Mouse (Mus musculus) liver, embryonic 15.5 days (tissue): ENCODE results near the gene Lrp3. TPM values are rescaled to one million over a fixed set of nuclear protein-coding genes. Genes with fewer than 3 reads are reported as not detected.

Experiments used
- ATAC-seq: fragments of 200-750 bp; cut with Nextera tagmentation; 2 replicates; pipeline ENCODE4 v1.8.0; 2017; ENCODE audit warnings: moderate number of reproducible peaks, mild to moderate bottlenecking, moderate library complexity; ENCODE audit not compliant: insufficient read depth
- H3K27ac ChIP-seq: fragments of 300-500 bp; sonication (generic); replicated peaks from 2 replicates; pipeline ENCODE4 v1.5.1; 2015; ENCODE audit warnings: mild to moderate bottlenecking, inconsistent platforms
- H3K27me3 ChIP-seq: fragments of 300-500 bp; sonication (generic); 2 replicates; pipeline ENCODE4 v1.6.1; 2015; ENCODE audit warnings: mild to moderate bottlenecking, inconsistent platforms
- H3K36me3 ChIP-seq: fragments of 300-500 bp; sonication (generic); replicated peaks from 2 replicates; pipeline ENCODE4 v1.6.1; 2015; ENCODE audit warnings: moderate library complexity, mild to moderate bottlenecking, inconsistent platforms
- H3K4me1 ChIP-seq: fragments of 300-500 bp; sonication (generic); replicated peaks from 2 replicates; pipeline ENCODE4 v1.6.1; 2015; ENCODE audit warnings: inconsistent platforms
- H3K4me2 ChIP-seq: fragments of 300-500 bp; sonication (generic); 2 replicates; pipeline ENCODE4 v1.6.1; 2015; ENCODE audit warnings: moderate library complexity, mild to moderate bottlenecking, inconsistent platforms
- H3K4me3 ChIP-seq: fragments of 300-500 bp; sonication (generic); replicated peaks from 2 replicates; pipeline ENCODE4 v1.5.1; 2015; ENCODE audit warnings: mild to moderate bottlenecking, inconsistent platforms
- H3K9ac ChIP-seq: fragments of 300-500 bp; sonication (generic); 2 replicates; pipeline ENCODE4 v1.6.1; 2015; ENCODE audit warnings: moderate library complexity, mild to moderate bottlenecking, inconsistent platforms
- H3K9me3 ChIP-seq: fragments of 300-500 bp; sonication (generic); replicated peaks from 2 replicates; pipeline ENCODE4 v1.6.1; 2016; ENCODE audit warnings: inconsistent platforms
- WGBS: fragments of 180-500 bp; shearing (Covaris S2); methylation state at CpG from one replicate; pipeline ENCODE4 v1.1.7; 2015; ENCODE audit warnings: mixed read lengths; ENCODE audit not compliant: insufficient replicate concordance; 5-methylcytosine and 5-hydroxymethylcytosine counted together
- polyA plus RNA-seq: library from polyadenylated mRNA; unstranded; fragments of >200 nt; fragmentation: Nextera tagmentation; extraction: Ambion mirVana; gene quantifications from 2 replicates; pipeline ENCODE4 v1.2.1, GENCODE M21; 2015

The Lrp3 gene
- polyA plus RNA-seq, 1 experiment from 2014 or later, result 0.40 TPM

- WGBS, result 67% methylated on average over 13 of the region's 13 CpGs
- Histone ChIP-seq H3K4me1 (peaks cover 14% of the 10 kb centered on the region), H3K4me3 (no peak overlapping the region), H3K4me2 (no peak overlapping the region), H3K9me3 (no peaks in the 10 kb centered on the region), H3K36me3 (no peaks in the 10 kb centered on the region), H3K27ac (no peak overlapping the region), H3K9ac (no peak overlapping the region), H3K27me3 (no peaks in the 10 kb centered on the region)
- ATAC-seq, result no peak
Measured at GRCm38 (mm10) chr7:35232796-35233455, 17.6 kb upstream of the Lrp3 start.

GRCm38 (mm10) chr7:35230333-35230732, 15.0 kb upstream of the Lrp3 start:
- no peaks in the 10 kb centered on the region for H3K27me3 ChIP-seq
- no peaks in the 10 kb centered on the region for H3K36me3 ChIP-seq
- no peak overlapping the region for H3K27ac ChIP-seq
- 54% methylated on average over 3 of the region's 3 CpGs for WGBS
- no peak overlapping the region for H3K9ac ChIP-seq
- ATAC-seq, result no peak
- H3K4me2 ChIP-seq, result no peak overlapping the region
- no peak overlapping the region for H3K4me3 ChIP-seq
- peaks cover 9% of the 10 kb centered on the region for H3K4me1 ChIP-seq
- H3K9me3 ChIP-seq, result no peaks in the 10 kb centered on the region

GRCm38 (mm10) chr7:35220694-35221365, 5.5 kb upstream of the Lrp3 start:
- 61% methylated on average over 9 of the region's 9 CpGs for WGBS
- no peak for ATAC-seq
- Histone ChIP-seq H3K36me3 (no peaks in the 10 kb centered on the region), H3K9me3 (no peaks in the 10 kb centered on the region), H3K4me2 (no peak overlapping the region), H3K9ac (no peak overlapping the region), H3K27me3 (peaks cover 21% of the 10 kb centered on the region), H3K4me1 (no peaks in the 10 kb centered on the region), H3K27ac (no peak overlapping the region), H3K4me3 (no peak overlapping the region)

DNA sequence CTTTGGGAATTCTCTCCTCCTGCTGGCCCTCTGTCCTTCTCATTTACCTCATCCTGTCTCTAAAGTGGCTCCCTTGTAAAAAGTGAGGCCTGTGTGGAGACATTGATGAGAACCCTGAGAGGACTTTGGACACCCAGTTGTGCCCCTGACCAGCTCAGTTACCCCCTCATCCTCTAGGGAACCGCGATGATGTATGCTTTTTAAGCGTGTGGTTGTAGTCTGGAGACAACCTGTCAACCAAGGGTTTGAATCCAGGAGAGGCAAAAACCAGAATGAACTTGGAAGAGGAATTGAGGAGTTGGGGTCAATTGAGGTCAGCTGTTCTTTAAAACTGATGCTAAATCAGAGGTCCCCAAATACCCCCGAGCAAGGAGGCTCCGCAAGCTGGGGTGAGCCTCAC, 433 bp upstream of the Lrp3 start:
- peaks cover 60% of the 10 kb centered on the region for H3K27me3 ChIP-seq
- H3K27ac ChIP-seq, result no peak overlapping the region
- no peaks in the 10 kb centered on the region for H3K4me1 ChIP-seq
- H3K36me3 ChIP-seq, result no peaks in the 10 kb centered on the region
- H3K9me3 ChIP-seq, result no peaks in the 10 kb centered on the region
- peak overlapping the region; percentile 64 for H3K4me2 ChIP-seq
- no peak overlapping the region for H3K9ac ChIP-seq
- WGBS, result 31% methylated on average over 5 of the region's 5 CpGs
- no peak for ATAC-seq
- no peak overlapping the region for H3K4me3 ChIP-seq

DNA sequence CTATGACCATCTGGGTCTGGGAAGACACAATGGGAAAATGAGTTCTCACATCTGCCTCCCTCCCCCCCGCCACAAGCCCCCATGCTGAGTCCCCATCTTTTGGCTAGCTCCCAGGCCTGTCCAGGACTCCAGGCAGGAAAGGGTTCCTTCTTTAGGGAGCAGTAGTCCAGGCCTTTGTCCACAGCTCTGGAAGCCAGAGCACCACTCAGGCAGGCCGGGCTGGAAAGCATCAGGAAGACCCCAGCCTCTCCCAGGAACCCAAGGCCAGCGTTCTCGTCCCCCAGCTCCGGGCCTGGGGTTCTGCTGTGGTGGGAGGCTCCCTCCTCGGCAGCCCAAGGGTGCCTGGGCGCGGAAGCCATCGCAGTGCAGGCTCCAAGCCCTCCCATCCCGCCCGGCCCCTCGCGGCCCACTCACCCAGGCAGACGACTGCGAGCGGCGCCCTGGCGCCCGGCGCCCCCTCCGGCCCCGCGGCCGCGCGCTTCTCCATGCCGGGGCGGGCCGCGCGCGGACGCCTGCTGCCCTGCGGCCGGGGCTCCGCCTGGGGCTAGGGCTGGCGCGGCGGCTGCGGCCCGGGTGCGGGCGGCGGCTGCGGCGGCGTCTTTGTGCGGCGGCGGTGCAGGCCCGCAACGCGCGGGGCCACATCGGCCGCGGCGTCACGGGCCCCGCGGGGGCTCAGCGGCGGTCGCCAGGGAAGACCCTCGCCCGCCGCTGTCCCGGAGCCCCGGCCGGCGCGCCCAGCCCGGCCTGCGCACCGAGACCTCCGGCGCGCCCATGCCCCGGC, 666 bp downstream of the Lrp3 start:
- WGBS, result 1% methylated on average over 67 of the region's 79 CpGs
- no peaks in the 10 kb centered on the region for H3K4me1 ChIP-seq
- peaks cover 60% of the 10 kb centered on the region for H3K27me3 ChIP-seq
- no peaks in the 10 kb centered on the region for H3K36me3 ChIP-seq
- no peak overlapping the region for H3K27ac ChIP-seq
- ATAC-seq, result 0 out of 2 replicates have a peak, but pooled peaks have one; percentile 52
- H3K9ac ChIP-seq, result no peak overlapping the region
- peak overlapping the region; percentile 49 for H3K4me3 ChIP-seq
- H3K9me3 ChIP-seq, result no peaks in the 10 kb centered on the region
- H3K4me2 ChIP-seq, result peak overlapping the region; percentile 64

DNA sequence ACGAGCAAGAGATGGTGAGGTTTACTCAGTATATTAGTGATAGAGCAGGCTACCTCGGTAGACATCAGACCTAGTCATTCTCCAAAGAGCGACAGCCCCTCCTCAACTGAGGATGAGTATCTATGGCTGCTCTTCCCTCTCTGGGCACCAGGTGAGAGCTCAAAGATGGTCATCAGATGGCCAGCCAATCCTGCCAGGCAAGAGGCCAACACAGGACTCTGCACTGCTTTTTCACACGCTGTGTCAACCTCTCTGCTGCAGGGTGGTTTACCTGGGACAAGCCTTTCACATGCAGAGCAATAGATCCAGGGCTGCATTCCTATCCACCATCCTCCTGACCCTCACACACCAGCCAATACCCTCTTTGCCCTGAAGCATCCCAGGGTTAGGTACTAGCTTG, 3.5 kb downstream of the Lrp3 start:
- no peak overlapping the region for H3K4me2 ChIP-seq
- H3K27ac ChIP-seq, result no peak overlapping the region
- H3K9me3 ChIP-seq, result no peaks in the 10 kb centered on the region
- H3K27me3 ChIP-seq, result peaks cover 48% of the 10 kb centered on the region
- WGBS, result 63% methylated on average over 4 of the region's 4 CpGs
- H3K36me3 ChIP-seq, result no peaks in the 10 kb centered on the region
- no peak for ATAC-seq
- no peaks in the 10 kb centered on the region for H3K4me1 ChIP-seq
- H3K4me3 ChIP-seq, result no peak overlapping the region
- no peak overlapping the region for H3K9ac ChIP-seq

- H3K4me3 ChIP-seq, result no peak overlapping the region
- no peaks in the 10 kb centered on the region for H3K4me1 ChIP-seq
- H3K27me3 ChIP-seq, result no peaks in the 10 kb centered on the region
- H3K9me3 ChIP-seq, result no peaks in the 10 kb centered on the region
- H3K27ac ChIP-seq, result no peak overlapping the region
- no peak overlapping the region for H3K4me2 ChIP-seq
- ATAC-seq, result no peak
- no peaks in the 10 kb centered on the region for H3K36me3 ChIP-seq
- H3K9ac ChIP-seq, result no peak overlapping the region
Measured at GRCm38 (mm10) chr7:35199755-35200154, 15.5 kb downstream of the Lrp3 start.

GRCm38 (mm10) chr7:35198981-35199754, 16.1 kb downstream of the Lrp3 start:
- Histone ChIP-seq H3K9ac (no peak overlapping the region), H3K27me3 (no peaks in the 10 kb centered on the region), H3K27ac (no peak overlapping the region), H3K4me1 (no peaks in the 10 kb centered on the region), H3K4me2 (no peak overlapping the region), H3K36me3 (no peaks in the 10 kb centered on the region), H3K9me3 (no peaks in the 10 kb centered on the region), H3K4me3 (no peak overlapping the region)
- ATAC-seq, result no peak
- 74% methylated on average over 12 of the region's 12 CpGs for WGBS

GRCm38 (mm10) chr7:35197022-35197421, 18.3 kb downstream of the Lrp3 start:
- no peak overlapping the region for H3K27ac ChIP-seq
- no peak for ATAC-seq
- no peaks in the 10 kb centered on the region for H3K9me3 ChIP-seq
- no peaks in the 10 kb centered on the region for H3K4me1 ChIP-seq
- no peaks in the 10 kb centered on the region for H3K36me3 ChIP-seq
- H3K4me2 ChIP-seq, result no peak overlapping the region
- 38% methylated on average over 2 of the region's 2 CpGs for WGBS
- no peaks in the 10 kb centered on the region for H3K27me3 ChIP-seq
- H3K9ac ChIP-seq, result no peak overlapping the region
- H3K4me3 ChIP-seq, result no peak overlapping the region

- no peaks in the 10 kb centered on the region for H3K9me3 ChIP-seq
- peaks cover 33% of the 10 kb centered on the region for H3K27me3 ChIP-seq
- 0 out of 2 replicates have a peak, but pooled peaks cover 1% of the 10 kb centered on the region for H3K4me1 ChIP-seq
- no peak overlapping the region for H3K4me3 ChIP-seq
- no peak overlapping the region for H3K27ac ChIP-seq
- no peaks in the 10 kb centered on the region for H3K36me3 ChIP-seq
- no peak for ATAC-seq
- no peak overlapping the region for H3K4me2 ChIP-seq
- WGBS, result 22% methylated on average over 2 of the region's 2 CpGs
- H3K9ac ChIP-seq, result no peak overlapping the region
Measured at GRCm38 (mm10) chr7:35191276-35191675, 24.0 kb downstream of the Lrp3 start.

DNA sequence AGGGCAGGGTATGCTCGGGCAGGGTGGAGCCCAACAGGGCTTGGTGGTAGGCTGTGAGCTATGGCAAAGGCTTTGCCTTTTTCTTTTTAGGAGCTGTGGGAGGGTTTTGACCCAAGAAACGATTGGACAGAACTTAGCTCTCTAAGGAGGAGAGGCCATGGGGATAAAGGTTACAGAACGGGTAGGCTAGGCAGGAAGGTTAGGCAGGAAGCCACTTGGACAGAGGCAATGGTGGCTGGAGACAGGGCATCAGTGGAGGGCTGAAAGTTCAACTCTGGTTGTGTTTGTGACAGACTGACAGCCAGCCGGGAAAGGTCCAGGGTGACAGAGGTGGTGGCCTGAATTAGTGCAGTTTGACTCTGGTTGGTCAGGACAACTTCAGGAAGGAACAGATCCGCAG, 25.6 kb downstream of the Lrp3 start:
- no peaks in the 10 kb centered on the region for H3K36me3 ChIP-seq
- 33% methylated on average over 5 of the region's 5 CpGs for WGBS
- no peak for ATAC-seq
- H3K27me3 ChIP-seq, result peaks cover 49% of the 10 kb centered on the region
- peaks cover 4% of the 10 kb centered on the region; the same call in 1 of the 2 replicates for H3K4me1 ChIP-seq
- H3K9me3 ChIP-seq, result no peaks in the 10 kb centered on the region
- no peak overlapping the region for H3K27ac ChIP-seq
- H3K9ac ChIP-seq, result no peak overlapping the region
- H3K4me2 ChIP-seq, result no peak overlapping the region
- H3K4me3 ChIP-seq, result no peak overlapping the region
